Mouse (Mus musculus) MEL (cell line): ENCODE results near the gene Prmt2.

ENCODE experiments used
- CHD1 ChIP-seq: IDR thresholded peaks from 2 replicates; pipeline ENCODE4 v1.6.1; 2012; ENCODE audit warnings: low read depth, mild to moderate bottlenecking, inconsistent platforms, low read length, improper control_type of control experiment
- EP300 ChIP-seq, 2 experiments: IDR thresholded peaks; 2 replicates each; pipeline ENCODE4 v1.6.1; 2011; ENCODE audit warnings: improper control_type of control experiment in 2 of 2, low read length in 2 of 2, low read depth in 1 of 2, mild to moderate bottlenecking in 1 of 2
- MAFK ChIP-seq: IDR thresholded peaks from 2 replicates; pipeline ENCODE4 v1.6.1; 2011; ENCODE audit warnings: low read depth, mild to moderate bottlenecking, low read length, improper control_type of control experiment, borderline replicate concordance
- MAX ChIP-seq: IDR thresholded peaks from 2 replicates; pipeline ENCODE4 v1.6.1; 2011; ENCODE audit warnings: low read length, improper control_type of control experiment
- NELFE ChIP-seq: IDR thresholded peaks from 2 replicates; pipeline ENCODE4 v1.6.1; 2011; ENCODE audit warnings: low read depth, low read length, improper control_type of control experiment

DNA sequence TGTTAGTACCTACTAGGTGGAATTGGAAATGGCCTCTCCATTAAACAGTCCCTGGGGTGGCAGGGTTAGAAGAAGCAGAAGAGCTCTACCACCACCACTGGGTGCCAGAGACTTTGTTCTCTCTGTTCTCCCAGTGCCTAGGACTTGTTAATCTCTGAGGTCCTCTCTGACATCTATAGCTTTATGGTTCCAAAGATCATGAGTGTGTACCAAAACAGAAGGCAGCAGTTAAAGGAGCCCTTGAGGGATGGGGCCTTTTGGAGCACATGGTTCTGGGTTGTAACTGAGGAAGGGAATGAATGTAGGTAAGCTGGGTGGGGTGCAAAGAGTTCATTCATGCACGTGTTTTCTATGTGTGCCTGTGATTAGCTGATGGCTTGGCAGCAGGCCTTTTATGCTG is 79.7 kb downstream of the Prmt2 start:
- no peak for TF ChIP-seq EP300 (IDR thresholded peaks at IDR 0.05; ENCODE audit: low read depth in 1 of 2, low read length in 2 of 2)
- TF ChIP-seq NELFE: no peak
- no peak for TF ChIP-seq MAX
- no peak for TF ChIP-seq CHD1
- no peak for TF ChIP-seq MAFK
